Mouse (Mus musculus) testis, adult 2 months (tissue): Measurements from ENCODE around the gene Mob3b. TPM values are rescaled to one million over a fixed set of nuclear protein-coding genes. Genes with fewer than 3 reads are reported as not detected.

Source experiments
- H3K27ac ChIP-seq: fragments of 200-500 bp; 2 replicates; pipeline ENCODE4 v1.5.1; 2012; ENCODE audit warnings: low read depth, low read length; ENCODE audit not compliant: control insufficient read depth, insufficient read depth
- H3K27me3 ChIP-seq: fragments of 200-500 bp; 2 replicates; pipeline ENCODE4 v1.6.1; 2012; ENCODE audit warnings: mild to moderate bottlenecking, low read length, moderate library complexity; ENCODE audit not compliant: control insufficient read depth, insufficient read depth
- H3K36me3 ChIP-seq: fragments of 200-500 bp; 2 replicates; pipeline ENCODE4 v1.6.1; 2012; ENCODE audit warnings: mild to moderate bottlenecking, low read length; ENCODE audit not compliant: control insufficient read depth, insufficient read depth
- H3K4me1 ChIP-seq: fragments of 200-500 bp; 2 replicates; pipeline ENCODE4 v1.6.1; 2012; ENCODE audit warnings: low read length; ENCODE audit not compliant: control insufficient read depth, insufficient read depth
- H3K4me3 ChIP-seq: fragments of 200-500 bp; 2 replicates; pipeline ENCODE4 v1.5.1; 2012; ENCODE audit warnings: low read depth, mild to moderate bottlenecking, low read length, moderate library complexity, mixed read lengths; ENCODE audit not compliant: control insufficient read depth
- CTCF ChIP-seq: fragments of 200-500 bp; IDR thresholded peaks from 2 replicates; pipeline ENCODE4 v1.5.1; 2012; ENCODE audit warnings: low read depth, mild to moderate bottlenecking, inconsistent platforms, low read length, moderate library complexity; ENCODE audit not compliant: control insufficient read depth, insufficient read depth, insufficient replicate concordance
- POLR2A ChIP-seq: fragments of 200-500 bp; IDR thresholded peaks from 2 replicates; pipeline ENCODE4 v1.6.1; 2012; ENCODE audit warnings: low read depth, mild to moderate bottlenecking, inconsistent platforms, low read length, moderate library complexity; ENCODE audit not compliant: control insufficient read depth
- polyA plus RNA-seq: library from polyadenylated mRNA; depleted of rRNA; stranded (reverse); fragments of >200 nt; gene quantifications from 2 replicates; pipeline ENCODE4 v1.2.3, GENCODE M21; 2012; rRNA removed

Mob3b gene
- 1.3 and 1.4 TPM in 2 replicates for polyA plus RNA-seq

GRCm38 (mm10) chr4:35156751-35157611 is at the start of gene Mob3b:
TSS of gene Mob3b (minus strand) at chr4:35157484.
- peak; percentile 4; the same call in 1 of the 2 replicates for TF ChIP-seq POLR2A
- TF ChIP-seq CTCF: peak; percentile 57; the same call in 1 of the 2 replicates
- Histone ChIP-seq H3K27me3 (0 out of 2 replicates have a peak, but pooled peaks cover 2% of the 10 kb centered on the region), H3K4me1 (peaks cover 19% of the 10 kb centered on the region), H3K27ac (peak within 1 kb of the TSS; percentile 13; the same call in 1 of the 2 replicates), H3K36me3 (no peaks in the 10 kb centered on the region), H3K4me3 (peak within 1 kb of the TSS; percentile 85)

DNA sequence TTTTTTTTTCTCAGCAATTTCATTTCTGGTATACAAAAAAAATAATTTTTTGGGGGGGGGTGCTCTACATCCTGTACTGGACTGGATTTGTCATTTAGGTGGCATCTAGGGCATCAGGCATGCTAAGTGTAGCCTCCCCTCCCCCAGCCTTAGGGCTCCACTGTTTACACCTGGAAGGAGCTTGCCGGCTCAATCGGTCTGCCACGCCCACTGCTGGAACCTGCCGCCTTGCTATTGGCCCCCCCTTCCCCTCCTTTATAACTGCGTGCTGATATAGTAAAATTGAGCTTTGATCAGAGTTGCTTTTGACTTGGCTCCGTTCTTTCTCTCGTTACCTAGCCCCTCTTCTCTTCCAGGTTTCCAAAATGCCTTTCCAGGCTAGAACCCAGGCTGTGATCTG is 47.4 kb upstream of the Mob3b start:
- Histone ChIP-seq H3K27ac (no peak overlapping the region), H3K36me3 (no peaks in the 10 kb centered on the region), H3K27me3 (no peaks in the 10 kb centered on the region), H3K4me1 (no peaks in the 10 kb centered on the region), H3K4me3 (no peak overlapping the region)
- no peak for TF ChIP-seq CTCF
- no peak for TF ChIP-seq POLR2A

DNA sequence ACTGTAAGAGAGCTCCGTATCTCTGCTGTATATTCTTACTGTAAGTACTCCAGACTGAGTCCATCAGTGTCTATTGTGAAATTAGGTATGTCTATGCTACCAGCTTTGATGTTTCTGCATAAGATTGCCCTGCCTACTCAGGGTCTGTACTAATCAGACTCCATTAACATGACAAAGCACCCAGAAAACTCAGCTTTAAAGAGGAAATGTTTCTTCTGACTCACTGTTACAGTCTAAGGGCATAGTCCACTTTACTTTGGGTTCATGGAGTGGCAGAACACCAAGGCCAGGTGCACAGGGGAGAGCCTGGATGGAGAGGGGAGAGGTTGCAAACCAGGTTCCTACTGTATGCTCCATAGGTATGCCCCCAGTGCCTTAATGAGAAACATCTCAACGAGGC is 46.4 kb upstream of the Mob3b start:
- H3K27me3 ChIP-seq: no peaks in the 10 kb centered on the region
- TF ChIP-seq CTCF: no peak
- TF ChIP-seq POLR2A: no peak
- no peaks in the 10 kb centered on the region for H3K4me1 ChIP-seq
- no peak overlapping the region for H3K4me3 ChIP-seq
- no peaks in the 10 kb centered on the region for H3K36me3 ChIP-seq
- no peak overlapping the region for H3K27ac ChIP-seq

DNA sequence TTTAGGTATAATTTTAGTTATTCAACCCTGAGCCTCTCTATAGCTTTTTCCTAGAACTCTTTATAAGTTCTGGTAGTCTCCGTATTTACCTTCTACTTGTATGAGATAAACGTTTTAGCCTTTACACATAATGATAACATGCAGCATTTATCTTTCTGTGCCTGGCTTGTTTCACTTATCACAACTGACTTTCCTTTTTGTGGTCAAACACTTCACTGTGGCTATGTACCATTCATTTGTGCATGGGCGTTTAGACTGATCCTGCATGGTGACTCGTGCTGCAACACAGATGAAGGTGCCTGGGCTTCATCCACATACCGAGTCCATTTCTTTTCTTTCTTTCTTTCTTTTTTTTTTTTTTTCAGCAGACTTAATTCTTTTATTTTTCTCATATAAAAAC is 44.4 kb upstream of the Mob3b start:
- TF ChIP-seq CTCF (no peak), POLR2A (no peak)
- Histone ChIP-seq H3K4me1 (no peaks in the 10 kb centered on the region), H3K27ac (no peak overlapping the region), H3K27me3 (no peaks in the 10 kb centered on the region), H3K36me3 (no peaks in the 10 kb centered on the region), H3K4me3 (no peak overlapping the region)

DNA sequence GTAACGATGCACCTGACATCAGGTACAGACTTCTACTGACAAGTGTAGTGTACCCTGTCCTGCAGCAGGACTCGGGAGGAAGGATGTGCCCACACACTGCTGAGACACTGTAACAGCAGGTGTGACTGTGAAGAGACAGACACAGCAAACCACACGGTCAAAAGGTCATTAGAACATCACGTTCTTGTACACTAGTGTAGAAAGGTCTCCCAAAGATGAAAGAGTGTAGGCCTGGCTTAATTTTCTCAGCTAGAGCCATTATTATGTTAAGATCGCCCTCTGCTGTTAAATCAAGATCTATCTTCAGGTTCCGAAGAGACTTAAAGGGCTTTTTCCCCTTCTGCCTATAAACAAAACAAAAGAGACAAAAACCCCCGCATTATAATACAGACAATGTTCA is 35.4 kb upstream of the Mob3b start:
- Histone ChIP-seq H3K27me3 (no peaks in the 10 kb centered on the region), H3K36me3 (peaks cover 1% of the 10 kb centered on the region; the same call in 1 of the 2 replicates), H3K27ac (no peak overlapping the region), H3K4me3 (no peak overlapping the region), H3K4me1 (no peaks in the 10 kb centered on the region)
- no peak for TF ChIP-seq CTCF
- no peak for TF ChIP-seq POLR2A

DNA sequence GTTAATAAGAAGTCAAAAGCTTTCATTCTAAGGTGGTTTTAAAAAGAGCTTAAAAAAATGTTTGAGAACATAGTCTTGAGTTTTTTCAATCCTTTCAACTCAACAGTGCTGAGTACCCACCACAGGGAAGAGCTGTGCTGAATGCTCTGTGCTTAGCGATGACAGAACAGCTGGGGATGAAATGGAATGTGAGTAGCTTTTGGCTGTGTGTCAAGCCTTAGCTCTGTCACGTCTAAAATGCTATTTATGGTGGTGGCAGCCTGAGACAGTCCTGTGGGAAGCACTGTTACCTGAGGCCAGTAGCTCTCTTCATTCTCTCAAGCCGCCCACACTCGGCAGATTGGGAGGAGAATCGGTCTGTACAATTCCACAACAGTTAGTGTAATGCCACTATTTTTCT is 32.5 kb upstream of the Mob3b start:
- no peak overlapping the region for H3K27ac ChIP-seq
- no peaks in the 10 kb centered on the region for H3K4me1 ChIP-seq
- no peaks in the 10 kb centered on the region for H3K27me3 ChIP-seq
- peaks cover 1% of the 10 kb centered on the region; the same call in 1 of the 2 replicates for H3K36me3 ChIP-seq
- H3K4me3 ChIP-seq: no peak overlapping the region
- no peak for TF ChIP-seq CTCF
- TF ChIP-seq POLR2A: no peak

DNA sequence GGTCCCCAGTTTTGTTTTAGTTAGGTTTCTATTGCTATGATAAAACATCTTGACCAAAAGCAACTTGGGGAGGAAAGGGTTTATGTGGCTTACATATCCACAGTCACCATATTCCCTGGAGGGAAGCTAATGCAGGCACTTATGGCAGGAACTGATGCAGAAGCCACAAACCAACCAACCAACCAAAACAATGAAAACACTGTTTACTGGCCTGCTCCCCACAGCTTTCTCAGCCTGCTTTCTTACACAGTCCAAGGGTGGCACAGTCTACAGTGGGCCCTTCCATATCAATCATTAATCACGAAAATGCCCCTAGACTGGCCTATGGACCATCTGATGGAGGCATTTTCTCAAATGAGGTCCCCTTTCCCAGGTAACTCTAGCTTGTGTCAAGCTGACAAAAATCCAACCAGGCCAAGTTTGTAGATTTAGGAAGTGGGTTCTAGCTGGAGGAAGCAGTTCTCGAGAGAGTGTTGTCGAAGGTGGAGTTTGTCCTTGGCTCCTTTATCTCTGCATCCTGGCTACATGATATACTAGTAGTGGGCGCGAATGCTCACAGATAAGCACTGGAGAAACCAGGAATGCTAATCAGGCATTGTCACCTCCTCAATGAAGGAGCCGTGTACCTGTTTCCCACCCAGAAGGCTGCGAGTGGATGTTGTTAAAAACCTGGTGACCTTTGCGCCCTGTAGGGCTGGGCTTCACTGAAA is 30.5 kb upstream of the Mob3b start:
- Histone ChIP-seq H3K4me1 (no peaks in the 10 kb centered on the region), H3K27me3 (no peaks in the 10 kb centered on the region), H3K27ac (no peak overlapping the region), H3K36me3 (no peaks in the 10 kb centered on the region), H3K4me3 (no peak overlapping the region)
- no peak for TF ChIP-seq POLR2A
